Mouse (Mus musculus): Measurements from ENCODE around the gene Tap1. TPM values are rescaled to one million over a fixed set of nuclear protein-coding genes. Genes with fewer than 3 reads are reported as not detected.

The Tap1 gene
- polyA plus RNA-seq (2012; rRNA removed) = 31.1 and 34.5 TPM in 2 replicates

GRCm38 (mm10) chr17:34187261-34187916 lies at the start of gene Tap1, which contains the start of gene Psmb9:
Gene Tap1, plus strand, starts transcription at chr17:34187553.
Gene Psmb9, minus strand, starts transcription at chr17:34187764.

DNA sequence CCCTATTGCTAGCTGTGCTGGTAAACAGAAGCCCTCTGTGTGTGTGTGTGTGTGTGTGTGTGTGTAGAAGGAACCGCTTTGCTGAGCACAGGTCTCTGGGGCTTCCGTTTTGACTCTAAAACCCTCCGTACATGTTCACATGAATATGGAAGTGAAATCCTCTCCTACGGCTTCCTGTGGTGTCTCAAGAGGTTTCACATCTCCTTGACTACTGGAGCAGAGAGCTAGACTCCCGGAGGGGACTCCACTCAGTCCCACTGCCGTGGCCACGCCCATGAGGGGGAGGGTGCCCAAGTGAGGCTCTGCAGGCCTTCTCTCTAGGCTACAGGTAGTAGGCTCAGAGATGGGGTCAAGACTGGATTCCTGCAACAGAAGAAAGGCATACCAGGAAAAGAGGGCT lies 44.3 kb upstream of the Tap1 start, which contains the start of gene H2-DMb2:
Gene H2-DMb2 (plus strand): TSS at position 275 of the 400 bp plus-strand sequence.

GRCm38 (mm10) chr17:34152923-34153322 lies 34.4 kb upstream of the Tap1 start, which contains the start of gene H2-DMb1:
Gene H2-DMb1, plus strand, starts transcription at chr17:34153072.

DNA sequence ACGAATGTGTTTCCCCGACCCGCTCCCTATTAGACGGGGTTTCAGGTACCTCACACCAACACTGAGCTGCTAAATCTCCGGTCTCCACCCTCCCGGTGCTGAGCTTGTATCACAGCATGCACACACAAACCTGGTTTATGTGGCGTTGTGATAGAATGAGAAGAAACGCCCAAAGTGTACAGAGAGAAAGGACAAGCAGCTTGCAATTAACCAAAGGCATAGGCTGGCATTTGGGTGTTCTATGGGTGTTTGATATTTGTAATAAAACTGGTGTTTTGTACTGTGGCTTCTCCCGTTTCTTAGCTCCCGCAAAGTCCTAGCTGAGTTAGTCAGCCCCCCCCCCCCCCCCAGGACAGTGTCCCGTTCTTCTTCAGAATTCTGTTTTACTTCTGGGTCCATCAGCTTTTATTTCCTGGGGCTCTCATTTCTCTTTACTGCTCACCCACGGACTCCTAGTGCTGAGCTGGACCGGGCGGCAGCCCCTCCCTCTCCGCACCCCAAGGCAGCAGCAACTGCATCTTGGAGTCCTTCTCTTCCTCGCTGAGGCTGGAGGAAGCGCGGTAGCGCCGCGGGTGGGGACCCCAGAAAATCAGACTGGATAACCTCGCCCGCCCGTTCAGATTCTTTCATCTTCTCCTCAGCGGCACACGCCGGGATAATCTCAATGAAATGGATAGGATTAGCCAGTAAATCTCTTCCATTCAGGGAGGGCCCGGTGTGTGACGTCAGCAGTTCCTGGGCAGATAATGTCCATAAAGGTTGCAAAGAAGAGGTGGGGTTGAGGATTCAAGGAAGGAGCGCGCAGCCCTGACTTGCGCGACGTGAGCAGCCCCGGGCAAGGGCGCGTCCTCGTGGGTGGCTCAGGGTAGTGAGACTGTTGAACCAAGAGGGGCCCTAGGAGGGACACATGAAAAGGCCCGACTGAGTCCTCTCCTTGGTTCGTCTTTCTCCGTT lies 9.9 kb downstream of the Tap1 start, which contains the start of gene Psmb8:
Gene Psmb8 (plus strand): TSS at position 781 of the 954 bp plus-strand sequence.

DNA sequence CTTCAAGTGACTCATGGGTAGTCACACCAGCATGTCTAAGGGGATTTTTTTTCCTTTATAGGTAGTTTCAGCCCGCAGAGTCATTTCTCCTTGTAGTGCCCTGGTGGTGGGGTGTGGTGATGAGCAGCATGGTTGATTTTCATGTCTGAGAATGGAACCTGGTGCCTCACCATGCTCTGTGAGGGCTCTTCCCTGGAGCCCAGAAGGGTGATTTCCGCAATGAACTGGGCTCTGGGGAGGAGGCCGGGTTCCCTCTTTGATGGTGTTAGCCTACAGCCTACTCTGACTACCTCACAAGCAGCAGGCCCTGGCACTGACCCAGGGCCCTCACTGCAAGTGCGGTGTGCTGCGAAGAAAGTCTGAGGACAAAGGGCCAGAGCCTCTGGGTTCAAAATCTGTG lies 16.1 kb downstream of the Tap1 start, which contains the start of gene Tap2:
Gene Tap2 (plus strand): TSS at position 84 of the 400 bp plus-strand sequence.

GRCm38 (mm10) chr17:34238706-34239105 lies 51.4 kb downstream of the Tap1 start, which contains the start of gene H2-Ob:
Gene H2-Ob, plus strand, starts transcription at chr17:34238903.

Other genes with a start within 250 kb of the Tap1 start
- gene Pfdn6, start 247.2 kb upstream of the Tap1 start, polyA plus RNA-seq (2012; rRNA removed) = 18.3 and 18.5 TPM in 2 replicates
- gene Wdr46, start 246.9 kb upstream of the Tap1 start, polyA plus RNA-seq (2012; rRNA removed) = 26.7 and 33.0 TPM in 2 replicates
- 13.9 and 15.3 TPM in 2 replicates for gene B3galt4, start 236.1 kb upstream of the Tap1 start, polyA plus RNA-seq (2012; rRNA removed)
- gene Vps52, start 231.7 kb upstream of the Tap1 start, polyA plus RNA-seq (2012; rRNA removed) = 65.4 and 80.8 TPM in 2 replicates
- gene Rps18, start 231.6 kb upstream of the Tap1 start, polyA plus RNA-seq (2012; rRNA removed) = 733 and 1,224 TPM in 2 replicates
- 968 and 1,399 TPM in 2 replicates for gene H2-K1, start 187.2 kb upstream of the Tap1 start, polyA plus RNA-seq (2012; rRNA removed)
- gene Ring1, start 162.9 kb upstream of the Tap1 start, polyA plus RNA-seq (2012; rRNA removed) = 133 and 190 TPM in 2 replicates
- 161 and 192 TPM in 2 replicates for gene H2-Ke6, start 159.5 kb upstream of the Tap1 start, polyA plus RNA-seq (2012; rRNA removed)
- 301 and 303 TPM in 2 replicates for gene Slc39a7, start 155.9 kb upstream of the Tap1 start, polyA plus RNA-seq (2012; rRNA removed)
- 85.3 and 124 TPM in 2 replicates for gene Rxrb, start 155.7 kb upstream of the Tap1 start, polyA plus RNA-seq (2012; rRNA removed)
- 1.5 and 2.2 TPM in 2 replicates for gene Col11a2, start 148.1 kb upstream of the Tap1 start, polyA plus RNA-seq (2012; rRNA removed)
- 4.3 and 5.2 TPM in 2 replicates for gene H2-Oa, start 95.2 kb upstream of the Tap1 start, polyA plus RNA-seq (2012; rRNA removed)
- 27.4 and 34.5 TPM in 2 replicates for gene H2-DMa, start 68.0 kb upstream of the Tap1 start, polyA plus RNA-seq (2012; rRNA removed)
- 98.9 and 139 TPM in 2 replicates for gene Brd2, start 64.9 kb upstream of the Tap1 start, polyA plus RNA-seq (2012; rRNA removed)
- gene H2-DMb2, start 44.2 kb upstream of the Tap1 start, polyA plus RNA-seq (2012; rRNA removed) = 4.9 and 5.2 TPM in 2 replicates
- 37.1 and 46.2 TPM in 2 replicates for gene H2-DMb1, start 34.5 kb upstream of the Tap1 start, polyA plus RNA-seq (2012; rRNA removed)
- 33.5 and 45.8 TPM in 2 replicates for gene Psmb9, start 211 bp downstream of the Tap1 start, polyA plus RNA-seq (2012; rRNA removed)
- gene Psmb8, start 10.2 kb downstream of the Tap1 start, polyA plus RNA-seq (2012; rRNA removed) = 53.0 and 66.5 TPM in 2 replicates
- 45.6 and 51.9 TPM in 2 replicates for gene Tap2, start 16.0 kb downstream of the Tap1 start, polyA plus RNA-seq (2012; rRNA removed)
- 4.7 and 5.5 TPM in 2 replicates for gene H2-Ob, start 51.4 kb downstream of the Tap1 start, polyA plus RNA-seq (2012; rRNA removed)
- 1,005 and 1,153 TPM in 2 replicates for gene H2-Ab1, start 70.1 kb downstream of the Tap1 start, polyA plus RNA-seq (2012; rRNA removed)
- 215 and 235 TPM in 2 replicates for gene H2-Aa, start 100.3 kb downstream of the Tap1 start, polyA plus RNA-seq (2012; rRNA removed)
- gene H2-Eb1, start 118.3 kb downstream of the Tap1 start, polyA plus RNA-seq (2012; rRNA removed) = 122 and 123 TPM in 2 replicates
- 0.03 and 0.08 TPM in 2 replicates for gene H2-Eb2, start 138.1 kb downstream of the Tap1 start, polyA plus RNA-seq (2012; rRNA removed)
- gene Btnl2, start 167.3 kb downstream of the Tap1 start, polyA plus RNA-seq (2012; rRNA removed) = 0.79 and 1.3 TPM in 2 replicates
- 0.08 and 0.22 TPM in 2 replicates for gene Btnl1, start 189.6 kb downstream of the Tap1 start, polyA plus RNA-seq (2012; rRNA removed)
- gene BC051142, start 211.3 kb downstream of the Tap1 start, polyA plus RNA-seq (2012; rRNA removed) = 0.84 and 0.85 TPM in 2 replicates

All from ovary, adult 2 months (tissue).